Mouse (Mus musculus): ENCODE measurements at regions not wholly inside any gene's neighbourhood (a gene's known extent, or its start where the extent isn't known, plus 50 kb on each side); places are given as distances from the start of the nearest gene placed in this dataset.
A peak's percentile ranks its signal among the peaks of the same experiment; 100 is the strongest.

DNA sequence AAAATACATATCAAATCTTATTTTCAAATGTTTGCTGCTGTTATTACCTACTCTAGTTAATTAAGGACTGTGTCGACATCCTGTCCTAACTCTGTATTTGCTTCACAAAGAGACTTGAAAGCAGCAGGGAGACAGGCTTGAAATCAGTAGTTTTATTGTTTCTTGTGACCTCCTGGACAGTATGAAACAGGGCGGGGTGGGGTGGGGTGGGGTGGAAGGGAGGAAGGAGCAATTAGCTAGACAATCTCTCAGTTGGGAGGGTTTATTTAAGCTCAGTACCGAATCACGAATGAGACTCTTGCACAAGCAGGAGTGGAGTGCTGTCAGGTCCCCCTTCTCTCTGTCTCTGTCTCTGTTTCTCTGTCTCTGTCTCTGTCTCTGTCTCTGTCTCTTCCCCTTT lies 421.2 kb downstream of the Btg1 start:
- DNase-seq (ENCODE audit: low spot score in 2 of 2): no peak

DNA sequence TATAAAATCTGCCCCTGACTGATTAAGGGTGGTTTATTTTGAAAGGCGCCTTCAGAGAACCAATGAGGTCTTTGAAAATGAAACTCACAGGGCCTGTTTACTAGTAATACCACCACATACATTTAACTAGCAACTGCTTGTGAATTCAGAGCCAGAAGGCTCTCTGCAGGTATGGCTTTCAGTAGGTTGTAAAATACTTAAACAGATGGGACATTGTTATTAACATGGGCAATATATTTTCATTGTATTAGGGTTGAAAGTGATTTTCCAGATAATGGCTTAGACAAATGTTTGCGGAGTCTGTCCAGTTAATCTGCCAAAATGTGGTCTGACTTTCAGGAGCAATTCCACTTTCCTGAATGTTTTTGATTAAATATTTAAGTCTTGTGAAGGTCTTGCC lies 430.8 kb downstream of the Btg1 start:
- DNase-seq (ENCODE audit: low spot score in 2 of 2): no peak

GRCm38 (mm10) chr10:97047996-97048395 lies 431.2 kb downstream of the Btg1 start:
- no peak for DNase-seq (ENCODE audit: low spot score in 2 of 2)

DNA sequence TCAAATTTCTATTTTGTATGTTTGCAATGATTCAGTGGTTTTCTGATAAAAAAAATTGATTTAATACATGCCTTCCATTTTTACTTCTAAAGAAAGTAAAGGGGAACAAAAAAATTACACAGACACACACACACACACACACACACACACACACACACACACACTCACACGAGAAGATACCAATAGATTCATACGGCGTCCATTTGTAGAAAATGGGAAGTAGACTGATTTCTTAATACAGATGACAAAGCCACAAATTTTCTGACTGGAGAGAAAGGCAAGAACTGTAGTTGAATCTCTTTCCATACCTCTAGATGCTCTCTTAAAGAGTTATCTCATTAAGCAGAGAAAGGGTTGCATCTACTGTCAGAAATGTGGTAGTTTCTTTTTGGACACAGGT lies 424.9 kb upstream of the Dcn start:
- DNase-seq (ENCODE audit: low spot score in 2 of 2): no peak

DNA sequence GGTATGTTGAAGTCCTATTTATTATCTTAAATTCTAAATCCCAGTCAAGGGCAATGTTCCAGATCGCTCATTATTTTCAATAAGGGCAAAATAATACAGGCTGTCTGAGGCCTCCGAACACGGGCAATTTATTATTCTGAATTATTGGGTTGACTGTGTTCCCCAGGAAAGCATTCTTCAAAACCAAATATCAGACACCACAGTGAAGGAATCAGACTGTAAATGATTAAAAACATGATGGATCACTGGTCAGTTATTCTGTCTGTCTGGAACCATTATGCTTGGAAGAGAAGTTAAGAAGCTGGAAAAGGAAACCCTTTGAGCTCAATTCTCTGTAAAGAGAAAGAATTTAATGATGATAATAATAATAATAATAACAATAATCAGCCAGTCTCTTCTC lies 417.4 kb upstream of the Dcn start:
- no peak for DNase-seq (ENCODE audit: low spot score in 2 of 2)

GRCm38 (mm10) chr10:97064546-97064945 lies 414.9 kb upstream of the Dcn start:
- DNase-seq (ENCODE audit: low spot score in 2 of 2): no peak

DNA sequence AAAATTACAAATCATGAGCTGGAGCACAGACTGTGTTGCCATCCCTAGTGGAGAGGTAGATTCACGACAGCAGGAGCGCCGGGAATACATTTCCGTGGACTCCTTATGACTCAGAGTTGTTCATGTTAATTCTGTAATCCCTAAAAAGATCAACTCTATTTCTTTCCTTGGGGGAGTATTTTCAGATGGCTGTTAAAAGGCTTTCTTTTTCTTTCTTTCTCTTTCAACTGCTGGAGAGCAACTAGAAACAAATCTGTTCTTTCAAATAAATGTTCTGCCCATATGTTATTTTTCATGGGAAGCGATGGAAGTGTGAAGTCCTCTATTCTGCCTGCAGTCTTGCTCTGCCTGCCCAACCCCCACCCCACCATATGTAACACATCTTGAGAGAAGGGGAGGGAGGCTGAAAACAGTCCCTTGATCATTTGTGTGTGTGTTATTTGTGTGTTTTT lies 401.4 kb upstream of the Dcn start:
- DNase-seq (ENCODE audit: low spot score in 2 of 2): peak; percentile 10 to 39

GRCm38 (mm10) chr10:97079575-97079974 lies 399.8 kb upstream of the Dcn start:
- no peak for DNase-seq (ENCODE audit: low spot score in 2 of 2)

GRCm38 (mm10) chr10:97087286-97087685 lies 392.1 kb upstream of the Dcn start:
- DNase-seq (ENCODE audit: low spot score in 2 of 2): no peak

DNA sequence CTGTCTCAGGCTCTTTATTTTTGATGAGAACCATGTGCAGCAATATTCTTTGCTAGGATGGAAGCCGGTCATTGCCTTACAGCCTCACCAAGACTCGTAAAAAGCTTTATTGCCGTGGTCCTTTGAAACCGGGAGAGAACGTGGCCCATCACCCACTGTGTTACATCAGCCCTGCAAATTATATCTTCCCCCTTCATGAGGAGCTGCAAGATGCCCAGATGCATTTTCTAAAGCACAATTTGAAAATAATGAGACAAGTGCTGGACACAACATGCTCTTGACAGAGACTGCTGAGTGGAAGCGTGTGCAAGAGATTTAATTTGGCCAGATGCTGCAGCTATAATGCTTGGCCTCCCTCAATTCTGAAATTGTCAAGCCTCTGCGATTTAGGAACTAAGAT lies 389.2 kb upstream of the Dcn start:
- no peak for DNase-seq (ENCODE audit: low spot score in 2 of 2)

DNA sequence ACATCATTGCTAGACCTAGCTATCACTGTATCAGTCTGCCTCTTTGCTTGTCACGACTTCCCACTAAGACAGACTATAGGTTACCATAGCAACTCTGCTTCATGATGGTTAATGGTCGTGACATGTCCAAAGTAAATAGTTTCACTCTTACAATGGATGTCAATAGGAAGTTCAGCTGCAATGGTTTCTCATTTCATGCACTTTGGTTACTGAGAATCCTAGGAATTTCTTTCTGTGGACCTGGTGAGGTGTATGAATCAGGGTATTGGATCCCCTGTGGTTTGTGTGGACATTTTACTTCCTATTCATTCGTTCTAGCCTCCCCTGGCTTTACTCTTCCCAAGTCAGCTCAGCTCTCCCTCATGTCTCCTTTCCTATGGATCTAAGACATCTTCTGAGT lies 385.5 kb upstream of the Dcn start:
- no peak for DNase-seq (ENCODE audit: low spot score in 2 of 2)

GRCm38 (mm10) chr10:97114501-97114900 lies 364.9 kb upstream of the Dcn start:
- DNase-seq (ENCODE audit: low spot score in 2 of 2): no peak

GRCm38 (mm10) chr10:97122693-97123092 lies 356.7 kb upstream of the Dcn start:
- no peak for DNase-seq (ENCODE audit: low spot score in 2 of 2)

DNA sequence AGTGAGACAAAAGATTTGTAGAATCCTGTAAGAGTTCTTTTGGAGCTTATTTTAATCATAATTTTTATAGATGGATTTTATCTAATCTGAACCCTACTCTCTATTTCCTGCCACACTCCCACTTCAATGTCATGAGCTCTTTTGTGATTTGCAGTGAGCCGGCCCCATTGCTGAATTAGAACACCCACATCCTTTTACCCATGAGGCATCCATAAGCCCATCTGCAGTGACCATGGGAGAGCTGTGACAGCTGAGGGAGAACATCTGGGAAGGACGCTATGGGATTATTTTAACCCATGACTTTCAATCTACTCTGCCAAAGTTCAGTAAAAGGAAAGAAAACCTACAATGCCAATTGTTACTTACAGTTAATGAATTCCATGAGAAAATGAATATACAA lies 337.8 kb upstream of the Dcn start:
- DNase-seq (ENCODE audit: low spot score in 2 of 2): no peak

GRCm38 (mm10) chr10:97158561-97159395 lies 320.6 kb upstream of the Dcn start:
- no peak for DNase-seq (ENCODE audit: low spot score in 2 of 2)

- no peak for DNase-seq (ENCODE audit: low spot score in 2 of 2)
Observed at GRCm38 (mm10) chr10:97159396-97159760, 320.0 kb upstream of the Dcn start.

DNA sequence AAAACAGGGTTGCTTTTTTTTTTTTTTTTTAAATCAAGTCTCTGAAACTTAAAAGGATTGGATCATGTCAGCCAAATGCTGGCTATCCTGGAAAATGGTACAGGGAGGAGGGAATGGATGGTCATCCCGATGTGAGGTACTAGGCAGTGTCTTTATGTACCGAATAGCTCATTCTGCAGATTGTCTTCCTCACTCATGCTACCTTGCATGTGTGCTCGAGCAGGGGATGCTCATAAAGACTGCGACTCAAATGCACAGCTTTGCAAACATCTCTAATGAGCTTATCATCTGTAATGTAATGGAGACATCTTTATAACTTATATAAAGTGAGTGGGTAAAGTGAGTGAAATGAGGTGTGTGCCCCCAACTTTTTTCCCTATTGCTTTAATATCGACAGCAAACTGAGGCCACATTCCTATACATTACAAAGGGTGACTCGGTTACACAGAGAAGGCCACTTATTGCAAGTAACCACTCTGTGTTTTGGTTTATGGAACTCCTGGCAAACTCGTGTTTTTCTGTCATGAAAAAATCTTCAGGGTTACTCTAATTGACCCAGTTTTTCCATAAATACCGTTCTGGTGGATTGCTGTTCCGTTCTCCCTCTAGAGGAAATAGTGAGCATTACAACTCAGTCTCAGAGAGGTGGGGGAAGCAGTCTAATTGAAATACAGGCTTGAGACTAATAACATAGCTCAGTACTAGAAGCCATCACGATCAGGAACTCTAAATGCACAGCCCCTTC lies 319.4 kb upstream of the Dcn start:
- peak; percentile 8 to 38 for DNase-seq (ENCODE audit: low spot score in 2 of 2)

- DNase-seq (ENCODE audit: low spot score in 2 of 2): no peak
Observed at GRCm38 (mm10) chr10:97160892-97161291, 318.5 kb upstream of the Dcn start.

GRCm38 (mm10) chr10:97178468-97178867 lies 300.9 kb upstream of the Dcn start:
- DNase-seq (ENCODE audit: low spot score in 2 of 2): no peak

DNA sequence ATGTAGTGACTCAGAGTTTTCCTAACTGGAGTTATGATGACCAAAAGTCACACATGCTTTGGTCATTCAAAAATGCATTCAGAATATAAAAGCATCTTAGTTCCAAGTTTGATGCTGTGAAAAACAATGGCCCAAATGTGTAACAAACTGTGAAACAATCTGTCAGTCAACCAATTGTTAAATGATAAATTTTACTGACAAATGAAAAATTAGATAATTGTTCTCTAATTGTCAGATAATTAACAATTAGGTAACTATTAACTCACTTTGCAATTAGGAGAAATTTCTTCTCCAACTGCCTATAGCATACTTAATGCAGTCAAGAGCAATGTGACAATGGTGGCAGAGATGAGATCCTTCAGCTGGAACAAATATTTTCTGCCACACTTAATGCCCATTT lies 289.7 kb upstream of the Dcn start:
- no peak for DNase-seq (ENCODE audit: low spot score in 2 of 2)

GRCm38 (mm10) chr10:97211238-97211695 lies 268.1 kb upstream of the Dcn start:
- DNase-seq (ENCODE audit: low spot score in 2 of 2): no peak

DNA sequence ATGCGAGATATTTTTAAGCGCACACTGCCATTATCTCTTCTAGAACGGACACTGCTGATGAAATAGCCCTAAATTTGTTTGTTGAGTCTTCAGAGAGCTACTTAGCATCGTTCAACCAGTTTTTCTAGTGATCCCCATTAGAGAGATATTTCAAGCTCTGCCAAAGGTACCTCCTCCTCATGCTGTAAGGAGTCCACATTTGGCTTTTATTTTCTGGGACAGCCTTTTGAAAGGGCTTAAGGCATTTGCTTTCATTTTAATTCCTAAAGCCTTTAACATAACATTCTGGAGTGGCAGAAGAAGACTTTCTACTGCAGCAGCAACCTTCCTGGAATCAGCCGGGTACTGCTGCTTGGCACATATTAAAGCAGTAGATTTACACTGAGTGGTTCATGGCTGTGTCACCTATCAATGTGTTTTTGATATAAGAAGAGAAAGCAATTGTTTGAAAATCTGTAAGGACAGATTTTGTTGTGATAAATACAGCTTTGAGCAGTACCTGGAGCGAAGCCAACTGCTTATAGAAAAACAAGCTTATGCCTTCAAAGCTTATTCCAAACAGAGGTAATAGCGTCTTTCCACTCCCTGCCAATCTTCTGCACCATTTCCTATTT lies 267.5 kb upstream of the Dcn start:
- no peak for DNase-seq (ENCODE audit: low spot score in 2 of 2)

All from layer of hippocampus, postnatal 10 days (tissue).